In the genomic region with DNA sequence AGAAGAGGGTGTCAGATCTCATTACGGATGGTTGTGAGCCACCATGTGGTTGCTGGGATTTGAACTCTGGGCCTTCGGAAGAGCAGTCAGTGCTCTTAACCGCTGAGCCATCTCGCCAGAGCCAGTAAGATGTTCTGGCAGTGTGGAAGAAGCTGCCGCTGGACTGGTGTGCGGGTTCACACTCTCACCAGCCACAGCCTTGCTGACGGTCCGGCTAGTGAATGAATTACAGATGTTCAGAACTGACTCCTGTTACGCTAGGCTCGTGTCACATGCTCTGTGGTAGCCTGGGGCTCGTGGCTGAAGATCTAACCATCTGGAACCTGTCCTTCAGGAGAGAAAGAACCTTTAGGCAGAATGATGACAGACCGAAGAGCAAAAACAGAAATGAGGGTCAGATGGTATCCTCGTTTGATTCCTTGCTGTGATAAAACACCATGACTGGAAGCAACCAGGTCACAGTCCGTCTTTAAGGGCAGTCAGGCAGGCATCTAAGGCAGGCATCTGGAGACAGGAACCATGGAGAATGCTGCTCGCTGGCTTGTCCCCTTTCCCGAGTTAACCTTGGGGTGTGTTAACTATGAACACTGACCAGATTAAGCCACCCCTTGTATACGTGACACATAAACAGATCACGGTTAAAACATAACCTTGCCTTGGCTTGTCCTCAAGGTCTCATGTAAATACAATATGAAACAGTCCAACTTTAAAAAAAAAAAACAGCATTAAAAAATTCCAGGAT, we compare ENCODE assay signal across 19 mouse cellular contexts. TPM values are rescaled to one million over a fixed set of nuclear protein-coding genes. Genes with fewer than 3 reads are reported as not detected.
"Had no signal": no experiment of that assay in that cellular context is flagged by ENCODE, and none has a peak within 500 bp of the region (broad histone marks: within the 10 kb centered on the region; RNA-seq: fewer than 3 reads in every experiment).

No protein-coding gene starts in this region.

- ATAC-seq: intestine, embryonic 15.5 days; liver, postnatal 0 days; lung, postnatal 0 days; midbrain, embryonic 15.5 days had no signal

- H3K27me3 ChIP-seq: intestine, embryonic 15.5 days; limb, embryonic 15.5 days had no signal

- H3K27ac ChIP-seq: intestine, embryonic 15.5 days; limb, embryonic 12.5 days; limb, embryonic 15.5 days; liver, embryonic 14.5 days; macrophage; midbrain, embryonic 12.5 days; midbrain, embryonic 15.5 days; neural tube, embryonic 12.5 days; neural tube, embryonic 15.5 days; stomach, embryonic 15.5 days had no signal

- H3K36me3 ChIP-seq: intestine, embryonic 15.5 days; limb, embryonic 12.5 days; limb, embryonic 15.5 days; midbrain, embryonic 12.5 days; midbrain, embryonic 15.5 days; neural tube, embryonic 12.5 days; neural tube, embryonic 15.5 days; stomach, embryonic 15.5 days had no signal

- H3K4me2 ChIP-seq: intestine, embryonic 15.5 days; limb, embryonic 12.5 days; limb, embryonic 15.5 days; liver, embryonic 11.5 days; lung, embryonic 14.5 days; midbrain, embryonic 12.5 days; midbrain, embryonic 15.5 days; neural tube, embryonic 12.5 days; neural tube, embryonic 15.5 days; stomach, embryonic 15.5 days had no signal

- H3K9ac ChIP-seq: intestine, embryonic 15.5 days; limb, embryonic 12.5 days; limb, embryonic 15.5 days; liver, embryonic 14.5 days; liver, postnatal 0 days; lung, embryonic 14.5 days; midbrain, embryonic 12.5 days; midbrain, embryonic 15.5 days; neural tube, embryonic 12.5 days; neural tube, embryonic 15.5 days; stomach, embryonic 15.5 days had no signal

- DNase-seq: left cerebral cortex, postnatal 4 days; liver, postnatal 0 days; lung, embryonic 14.5 days; right cerebral cortex, adult 18-20 months; right cerebral cortex, postnatal 14 days; spleen, adult 18-20 months; thymus, postnatal 25 days had no signal

- H3K9me3 ChIP-seq: intestine, embryonic 15.5 days; limb, embryonic 12.5 days; limb, embryonic 15.5 days; midbrain, embryonic 12.5 days; midbrain, embryonic 15.5 days; neural tube, embryonic 12.5 days; neural tube, embryonic 15.5 days; stomach, embryonic 15.5 days had no signal

- H3K4me3 ChIP-seq: intestine, embryonic 15.5 days; limb, embryonic 12.5 days; limb, embryonic 15.5 days; midbrain, embryonic 12.5 days; midbrain, embryonic 15.5 days; neural tube, embryonic 12.5 days; neural tube, embryonic 15.5 days; stomach, embryonic 15.5 days had no signal

RNA-seq across cellular contexts. Expression of a gene that starts 4.8 kb away (rescaled TPM):
- polyA plus RNA-seq: macrophage had no signal
